In the genomic region with DNA sequence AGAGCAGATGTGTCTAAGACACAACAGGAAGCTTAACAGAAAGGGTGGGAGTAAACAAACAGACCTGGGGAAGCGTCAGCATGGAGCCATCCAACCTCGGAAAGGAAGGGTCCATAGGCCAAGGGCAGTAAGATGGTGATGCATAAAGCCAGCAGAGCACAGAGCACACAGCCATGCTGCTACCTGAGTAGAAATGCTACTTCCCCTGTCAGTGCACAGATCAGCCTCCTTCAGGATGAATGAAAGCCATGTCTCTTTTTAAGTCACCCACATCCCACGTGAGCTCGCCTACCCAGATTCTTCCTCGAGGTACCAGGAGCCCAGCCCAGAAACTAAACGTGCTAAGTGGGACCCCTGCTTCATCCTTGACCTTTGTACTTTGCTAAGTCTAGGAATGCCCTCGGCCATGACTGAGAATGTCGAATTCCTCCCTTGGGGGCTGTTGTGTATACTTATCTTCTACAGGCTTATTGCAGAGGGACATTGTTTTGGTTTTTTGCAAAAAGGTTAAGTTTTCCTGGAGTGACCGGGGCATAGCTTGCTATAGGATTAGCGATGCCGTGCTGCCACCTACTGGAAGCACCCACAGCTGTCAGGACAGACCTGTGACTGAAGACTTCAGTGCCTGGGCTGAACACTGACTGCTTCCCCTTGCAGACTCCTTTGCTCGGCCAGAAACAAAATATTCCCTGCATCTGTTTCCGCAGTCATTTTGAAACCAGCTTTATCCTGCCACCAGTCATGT, we compare ENCODE assay signal across 8 mouse cellular contexts.
DNase-seq lines count a peak whose midpoint lies in the region; ATAC-seq and TF ChIP-seq lines count a peak whose summit lies in the region.

No protein-coding gene starts in this region.

- no peak overlapping the region for H3K9ac ChIP-seq in ES-E14 (ENCODE audit: insufficient read depth, low read depth, low read length, poor library complexity, severe bottlenecking)
- H3K9ac ChIP-seq in forebrain, embryonic 16.5 days (replicated peaks; ENCODE audit: low read depth, low read length), result no peak overlapping the region
- H3K9ac ChIP-seq in lung, embryonic 14.5 days, result no peak overlapping the region

- ATAC-seq in forebrain, embryonic 16.5 days, result peak; percentile 96
- ATAC-seq in lung, embryonic 14.5 days (ENCODE audit: insufficient read depth), result peak; percentile 95

- peak; percentile 49 for DNase-seq in ES-E14 (ENCODE audit: low read depth, low spot score)
- DNase-seq in cerebellum, adult 11 months, result peak; percentile 75
- peak; percentile 33 for DNase-seq in heart, postnatal 25 days (ENCODE audit: low spot score)
- peak; percentile 4 for DNase-seq in large intestine, adult 2 months (ENCODE audit: low read depth, low spot score)
- DNase-seq in lung, embryonic 14.5 days, result peak; percentile 95
- DNase-seq in ovary, postnatal 14 days (ENCODE audit: low spot score), result peak; percentile 64
- peak; percentile 82 for DNase-seq in thymus, postnatal 0 days (ENCODE audit: low spot score)

- peak; percentile 88 for TF ChIP-seq CTCF in lung, embryonic 14.5 days (IDR thresholded peaks at IDR 0.05; ENCODE audit: low read depth)

- in situ Hi-C loops in ES-E14 (cut with MboI; ENCODE audit: low sequenced_read_pairs in 2 of 2, unreplicated experiment in 2 of 2), result no loop called here

- H3K27ac ChIP-seq in ES-E14 (ENCODE audit: insufficient read depth, low read depth, low read length, poor library complexity, severe bottlenecking), result no peak overlapping the region
- H3K27ac ChIP-seq in forebrain, embryonic 16.5 days (ENCODE audit: low read length), result peak overlapping the region; percentile 77
- H3K27ac ChIP-seq in lung, embryonic 14.5 days (ENCODE audit: low read depth), result no peak overlapping the region

- H3K36me3 ChIP-seq in ES-E14 (ENCODE audit: control insufficient read depth, insufficient read depth, low read length, poor library complexity, severe bottlenecking), result no peaks in the 10 kb centered on the region
- no peaks in the 10 kb centered on the region for H3K36me3 ChIP-seq in forebrain, embryonic 16.5 days (ENCODE audit: control insufficient read depth, insufficient read depth)
- H3K36me3 ChIP-seq in lung, embryonic 14.5 days (ENCODE audit: insufficient read depth), result no peaks in the 10 kb centered on the region

- H3K27me3 ChIP-seq in forebrain, embryonic 16.5 days (replicated peaks; ENCODE audit: control insufficient read depth, insufficient read depth, low read length), result no peaks in the 10 kb centered on the region
- H3K27me3 ChIP-seq in lung, embryonic 14.5 days (ENCODE audit: insufficient read depth, low read length), result no peaks in the 10 kb centered on the region

- 17% methylated on average over 13 of the region's 13 CpGs for WGBS in forebrain, embryonic 16.5 days
- WGBS in large intestine, adult 2 months, result 16% methylated on average over 13 of the region's 13 CpGs
- 13% methylated on average over 13 of the region's 13 CpGs for WGBS in lung, embryonic 14.5 days

- no peak overlapping the region for H3K4me3 ChIP-seq in ES-E14 (ENCODE audit: insufficient read depth in 1 of 2, low read depth in 1 of 2, low read length in 2 of 2, poor library complexity in 1 of 2, severe bottlenecking in 1 of 2)
- H3K4me3 ChIP-seq in forebrain, embryonic 16.5 days (replicated peaks; ENCODE audit: low read length), result no peak overlapping the region
- H3K4me3 ChIP-seq in lung, embryonic 14.5 days (ENCODE audit: low read depth, low read length), result no peak overlapping the region

- intact Hi-C loops in heart, postnatal 25 days (cut with DNase I), result no loop called here

- no peaks in the 10 kb centered on the region for H3K4me1 ChIP-seq in ES-E14 (ENCODE audit: control insufficient read depth in 2 of 2, insufficient read depth in 2 of 2, low read length in 2 of 2, poor library complexity in 1 of 2)
- H3K4me1 ChIP-seq in forebrain, embryonic 16.5 days (replicated peaks; ENCODE audit: control insufficient read depth, insufficient read depth, low read length), result peaks cover 20% of the 10 kb centered on the region
- H3K4me1 ChIP-seq in lung, embryonic 14.5 days (ENCODE audit: insufficient read depth), result no peaks in the 10 kb centered on the region; the same call in 1 of the 2 replicates

- H3K4me2 ChIP-seq in forebrain, embryonic 16.5 days (ENCODE audit: low read length), result no peak overlapping the region
- H3K4me2 ChIP-seq in lung, embryonic 14.5 days, result 0 out of 2 replicates have a peak overlapping the region, but pooled peaks have one; percentile 8

- H3K9me3 ChIP-seq in ES-E14 (ENCODE audit: control insufficient read depth, insufficient read depth, low read depth, low read length), result no peaks in the 10 kb centered on the region
- no peaks in the 10 kb centered on the region for H3K9me3 ChIP-seq in forebrain, embryonic 16.5 days (ENCODE audit: control insufficient read depth, low read length)
- no peaks in the 10 kb centered on the region for H3K9me3 ChIP-seq in lung, embryonic 14.5 days (ENCODE audit: low read depth, low read length)

TF ChIP-seq in ES-E14, 5 proteins besides CTCF, POLR2A, EP300 and RAD21:
- TF ChIP-seq ZC3H11A (IDR thresholded peaks at IDR 0.05; ENCODE audit: borderline replicate concordance, low read depth, low read length), result peak; percentile 80; the same call in 1 of the 2 replicates
- no peak for TF ChIP-seq MAFK (IDR thresholded peaks at IDR 0.05; ENCODE audit: insufficient read depth, low read depth, low read length)
- no peak for TF ChIP-seq CHD2 (IDR thresholded peaks at IDR 0.05; ENCODE audit: low read depth, low read length)

Comparison
In these comparisons a context has a peak if more than half of its experiments do, and no peak if none do; other contexts are left out.
1. DNase-seq: peak in every context shown above with its lines; median percentile 95 in lung, embryonic 14.5 days; 82 in thymus, postnatal 0 days; 75 in cerebellum, adult 11 months; 64 in ovary, postnatal 14 days; 49 in ES-E14; 33 in heart, postnatal 25 days; 4 in large intestine, adult 2 months.